Mouse (Mus musculus) bone marrow macrophage, adult 2 months (primary cell): Measurements from ENCODE around the gene Fzd9.

Experiments
- CTCF ChIP-seq: IDR thresholded peaks from 2 replicates; pipeline ENCODE4 v1.5.1; 2012; ENCODE audit warnings: low read depth, mild to moderate bottlenecking, low read length, moderate library complexity
- POLR2A ChIP-seq: IDR thresholded peaks from 2 replicates; pipeline ENCODE4 v1.6.1; 2012; ENCODE audit warnings: mild to moderate bottlenecking, low read depth, low read length, borderline replicate concordance

- TF ChIP-seq CTCF (no peak), POLR2A (no peak)
Measured at GRCm38 (mm10) chr5:135242136-135242535, 8.9 kb downstream of the Fzd9 start.
